Mouse (Mus musculus): ENCODE results near the gene Rab11fip2.
A peak's percentile ranks its signal among the peaks of the same experiment; 100 is the strongest.

The Rab11fip2 gene

GRCm38 (mm10) chr19:59943322-59943871 lies at the start of gene Rab11fip2:
Gene Rab11fip2 (minus strand): TSS chr19:59943654.
- DNase-seq: peak; percentile 84

GRCm38 (mm10) chr19:59981588-59981987 lies 38.1 kb upstream of the Rab11fip2 start:
- DNase-seq: no peak

- no peak for DNase-seq
Measured at GRCm38 (mm10) chr19:59954936-59955335, 11.5 kb upstream of the Rab11fip2 start.

GRCm38 (mm10) chr19:59949731-59950130 lies 6.3 kb upstream of the Rab11fip2 start:
- DNase-seq: no peak

GRCm38 (mm10) chr19:59942716-59943321 lies 635 bp downstream of the Rab11fip2 start:
- no peak for DNase-seq

GRCm38 (mm10) chr19:59939711-59940110 lies 3.7 kb downstream of the Rab11fip2 start:
- peak; percentile 6 for DNase-seq

GRCm38 (mm10) chr19:59932085-59932484 lies 11.4 kb downstream of the Rab11fip2 start:
- DNase-seq: no peak

GRCm38 (mm10) chr19:59928672-59929071 lies 14.8 kb downstream of the Rab11fip2 start:
- no peak for DNase-seq

- no peak for DNase-seq
Measured at GRCm38 (mm10) chr19:59926125-59926524, 17.3 kb downstream of the Rab11fip2 start.

- no peak for DNase-seq
Measured at GRCm38 (mm10) chr19:59920846-59921245, 22.6 kb downstream of the Rab11fip2 start.

- no peak for DNase-seq
Measured at GRCm38 (mm10) chr19:59917901-59918613, 25.4 kb downstream of the Rab11fip2 start.

- DNase-seq: no peak
Measured at GRCm38 (mm10) chr19:59911554-59911953, 31.9 kb downstream of the Rab11fip2 start.

GRCm38 (mm10) chr19:59905296-59906081 lies 38.0 kb downstream of the Rab11fip2 start:
- DNase-seq: no peak

GRCm38 (mm10) chr19:59899965-59900364 lies 43.5 kb downstream of the Rab11fip2 start:
- DNase-seq: no peak

GRCm38 (mm10) chr19:59898301-59898700 lies 45.2 kb downstream of the Rab11fip2 start:
- no peak for DNase-seq

GRCm38 (mm10) chr19:59889383-59889782 lies 54.1 kb downstream of the Rab11fip2 start:
- DNase-seq: no peak

- no peak for DNase-seq
Measured at GRCm38 (mm10) chr19:59888846-59889245, 54.6 kb downstream of the Rab11fip2 start.

- no peak for DNase-seq
Measured at GRCm38 (mm10) chr19:59887866-59888265, 55.6 kb downstream of the Rab11fip2 start.

GRCm38 (mm10) chr19:59885301-59885700 lies 58.2 kb downstream of the Rab11fip2 start:
- DNase-seq: no peak

GRCm38 (mm10) chr19:59877238-59877637 lies 66.2 kb downstream of the Rab11fip2 start:
- DNase-seq: no peak

GRCm38 (mm10) chr19:59866666-59867065 lies 76.8 kb downstream of the Rab11fip2 start:
- no peak for DNase-seq

- no peak for DNase-seq
Measured at GRCm38 (mm10) chr19:59862423-59862822, 81.0 kb downstream of the Rab11fip2 start.

- no peak for DNase-seq
Measured at GRCm38 (mm10) chr19:59860799-59861198, 82.7 kb downstream of the Rab11fip2 start.

Data from kidney, adult 11 months (tissue).